Mouse (Mus musculus) limb, embryonic 14.5 days (tissue): ENCODE data around the gene Adra2a. TPM values are rescaled to one million over a fixed set of nuclear protein-coding genes. Genes with fewer than 3 reads are reported as not detected.
A peak's percentile ranks its signal among the peaks of the same experiment; 100 is the strongest.

ENCODE experiments used
- ATAC-seq: fragments of 200-750 bp; cut with Nextera tagmentation; 2 replicates; pipeline ENCODE4 v1.8.0; 2017; ENCODE audit warnings: low read depth, moderate number of reproducible peaks, moderate TSS enrichment; ENCODE audit not compliant: low FRiP score
- DNase-seq: peaks from one replicate; pipeline ENCODE4 v3.0.0-alpha.2; 2015; ENCODE audit warnings: low spot score
- H3K27ac ChIP-seq: fragments of 300-500 bp; sonication (generic); replicated peaks from 2 replicates; pipeline ENCODE4 v1.5.1; 2014; ENCODE audit warnings: low read depth, mild to moderate bottlenecking, low read length, moderate library complexity, mixed read lengths
- H3K27me3 ChIP-seq: fragments of 300-500 bp; sonication (generic); 2 replicates; pipeline ENCODE4 v1.6.1; 2014; ENCODE audit warnings: low read length, mixed read lengths; ENCODE audit not compliant: control insufficient read depth, insufficient read depth
- H3K36me3 ChIP-seq: fragments of 300-500 bp; sonication (generic); 2 replicates; pipeline ENCODE4 v1.6.1; 2014; ENCODE audit warnings: mild to moderate bottlenecking, low read length, moderate library complexity, mixed read lengths; ENCODE audit not compliant: control insufficient read depth, insufficient read depth
- H3K4me1 ChIP-seq: fragments of 300-500 bp; sonication (generic); 2 replicates; pipeline ENCODE4 v1.6.1; 2014; ENCODE audit warnings: antibody characterized with exemption, low read length, mixed read lengths; ENCODE audit not compliant: control insufficient read depth, insufficient read depth
- H3K4me2 ChIP-seq: fragments of 300-500 bp; sonication (generic); replicated peaks from 2 replicates; pipeline ENCODE4 v1.6.1; 2014; ENCODE audit warnings: low read depth, mild to moderate bottlenecking, low read length, moderate library complexity; ENCODE audit not compliant: severe bottlenecking
- H3K4me3 ChIP-seq: fragments of 300-500 bp; sonication (generic); replicated peaks from 2 replicates; pipeline ENCODE4 v1.5.1; 2014; ENCODE audit warnings: low read length
- H3K9ac ChIP-seq: fragments of 300-500 bp; sonication (generic); 2 replicates; pipeline ENCODE4 v1.6.1; 2014; ENCODE audit warnings: mild to moderate bottlenecking, low read depth, low read length, moderate library complexity; ENCODE audit not compliant: severe bottlenecking
- H3K9me3 ChIP-seq: fragments of 300-500 bp; sonication (generic); 2 replicates; pipeline ENCODE4 v1.6.1; 2016; ENCODE audit warnings: low read length; ENCODE audit not compliant: control insufficient read depth
- POLR2A ChIP-seq: fragments of 200-500 bp; IDR thresholded peaks from 2 replicates; pipeline ENCODE4 v1.8.0; 2012; ENCODE audit warnings: inconsistent platforms, mild to moderate bottlenecking, moderate library complexity, borderline replicate concordance; ENCODE audit not compliant: insufficient read depth, insufficient read length; ENCODE audit errors: extremely low read depth
- WGBS: fragments of 180-500 bp; shearing (Covaris S2); extraction: QIAGEN DNeasy Blood & Tissue Kit; methylation state at CpG from one replicate; pipeline ENCODE4 v1.1.7; 2014; 5-methylcytosine and 5-hydroxymethylcytosine counted together
- polyA plus RNA-seq, 2 experiments: library from polyadenylated mRNA; depleted of rRNA in 1 of 2; stranded (reverse) in 1 of 2; unstranded in 1 of 2; fragments of >200 nt; fragmentation: Nextera tagmentation in 1 of 2; extraction: Ambion mirVana in 1 of 2; gene quantifications; 2 replicates each; pipeline versions ENCODE4 v1.2.1 to v1.2.3; 2012 to 2014

Adra2a gene
- polyA plus RNA-seq, 2 experiments: 1.2 to 3.7 TPM

- Histone ChIP-seq H3K36me3 (no peaks in the 10 kb centered on the region), H3K4me1 (peaks cover 24% of the 10 kb centered on the region), H3K27me3 (peaks cover 46% of the 10 kb centered on the region), H3K9me3 (no peaks in the 10 kb centered on the region), H3K27ac (no peak overlapping the region), H3K4me3 (peak overlapping the region; percentile 52), H3K9ac (peak overlapping the region; percentile 47), H3K4me2 (peak overlapping the region; percentile 99)
- 4% methylated on average over 53 of the region's 55 CpGs for WGBS
- no peak for TF ChIP-seq POLR2A
- DNase-seq (no peak), ATAC-seq (no peak)
Observed at GRCm38 (mm10) chr19:54045931-54046683, 2.2 kb downstream of the Adra2a start.

- Histone ChIP-seq H3K4me3 (peak overlapping the region; percentile 52), H3K4me1 (peaks cover 24% of the 10 kb centered on the region), H3K9me3 (no peaks in the 10 kb centered on the region), H3K27ac (no peak overlapping the region), H3K36me3 (no peaks in the 10 kb centered on the region), H3K4me2 (peak overlapping the region; percentile 99), H3K27me3 (peaks cover 46% of the 10 kb centered on the region), H3K9ac (peak overlapping the region; percentile 47)
- TF ChIP-seq POLR2A: no peak
- ATAC-seq (no peak), DNase-seq (no peak)
- 1% methylated on average over 43 of the region's 46 CpGs for WGBS
Observed at GRCm38 (mm10) chr19:54046684-54047070, 2.7 kb downstream of the Adra2a start.

GRCm38 (mm10) chr19:54047386-54048050 is 3.6 kb downstream of the Adra2a start:
- WGBS: 1% methylated on average over 27 of the region's 27 CpGs
- Histone ChIP-seq H3K36me3 (no peaks in the 10 kb centered on the region), H3K9me3 (no peaks in the 10 kb centered on the region), H3K4me2 (peak overlapping the region; percentile 99), H3K4me3 (peak overlapping the region; percentile 52), H3K4me1 (peaks cover 24% of the 10 kb centered on the region), H3K9ac (peak overlapping the region; percentile 47), H3K27ac (no peak overlapping the region), H3K27me3 (peaks cover 46% of the 10 kb centered on the region)
- TF ChIP-seq POLR2A: no peak
- DNase-seq (no peak), ATAC-seq (no peak)

GRCm38 (mm10) chr19:54048161-54048885 is 4.4 kb downstream of the Adra2a start:
- H3K9me3 ChIP-seq: no peaks in the 10 kb centered on the region
- DNase-seq: no peak
- no peak overlapping the region for H3K27ac ChIP-seq
- H3K36me3 ChIP-seq: no peaks in the 10 kb centered on the region
- H3K9ac ChIP-seq: no peak overlapping the region
- H3K27me3 ChIP-seq: peaks cover 46% of the 10 kb centered on the region
- no peak overlapping the region for H3K4me2 ChIP-seq
- no peak for ATAC-seq
- no peak for TF ChIP-seq POLR2A
- H3K4me1 ChIP-seq: peaks cover 24% of the 10 kb centered on the region
- H3K4me3 ChIP-seq: no peak overlapping the region
- 5% methylated on average over 13 of the region's 13 CpGs for WGBS

DNA sequence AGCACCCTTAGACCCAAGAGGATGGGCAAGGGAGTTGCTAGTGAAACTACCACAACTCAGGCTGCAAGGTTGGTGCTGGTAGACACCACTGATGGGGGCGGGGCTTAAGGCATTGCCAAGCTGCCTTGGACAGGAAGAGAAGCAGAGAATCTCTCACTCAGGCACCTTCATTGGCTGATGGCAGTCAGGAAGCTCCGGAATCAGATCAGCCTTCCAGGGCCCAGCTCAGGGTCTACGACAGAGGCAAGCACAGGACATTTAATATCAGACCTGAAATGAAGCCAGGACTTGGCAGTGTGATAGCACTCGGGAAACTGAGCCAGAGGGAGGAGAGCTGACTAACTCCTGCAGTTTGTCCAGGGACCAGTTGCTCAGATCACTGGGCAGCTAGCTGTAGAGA is 7.7 kb downstream of the Adra2a start:
- 60% methylated on average over 4 of the region's 4 CpGs for whole genome bisulfite sequencing
- Histone ChIP-seq H3K27me3 (peaks cover 31% of the 10 kb centered on the region), H3K9ac (no peak overlapping the region), H3K36me3 (no peaks in the 10 kb centered on the region), H3K4me1 (peaks cover 11% of the 10 kb centered on the region), H3K4me3 (no peak overlapping the region), H3K27ac (no peak overlapping the region), H3K4me2 (no peak overlapping the region), H3K9me3 (no peaks in the 10 kb centered on the region)
- no peak for TF ChIP-seq POLR2A
- DNase-seq: no peak
- no peak for ATAC-seq
